Mouse (Mus musculus) E14TG2a.4 (cell line): Measurements from ENCODE around the gene Dpysl5.
"Not testable (repeated sequence)": the region's sequence is repeated elsewhere in the genome, so short reads cannot be mapped to it uniquely, and the experiment has no call there.

ENCODE experiments used
- H3K27me3 ChIP-seq: 2 replicates; pipeline ENCODE4 v1.6.1; 2014; ENCODE audit warnings: low read length, control low read depth; ENCODE audit not compliant: insufficient read depth
- H3K36me3 ChIP-seq: 2 replicates; pipeline ENCODE4 v1.6.1; 2014; ENCODE audit warnings: low read length, control low read depth; ENCODE audit not compliant: insufficient read depth
- H3K4me1 ChIP-seq: replicated peaks from 2 replicates; pipeline ENCODE4 v1.6.1; 2014; ENCODE audit warnings: low read depth, low read length, control low read depth
- H3K4me3 ChIP-seq: replicated peaks from 2 replicates; pipeline ENCODE4 v1.5.1; 2014; ENCODE audit warnings: mild to moderate bottlenecking, low read length
- H3K9me3 ChIP-seq: 2 replicates; pipeline ENCODE4 v1.6.1; 2014; ENCODE audit warnings: low read length, control low read depth
- CTCF ChIP-seq: conservative IDR thresholded peaks from 2 replicates; pipeline ENCODE4 v1.5.1; 2014; ENCODE audit warnings: low read length
- NANOG ChIP-seq: IDR thresholded peaks from 2 replicates; pipeline ENCODE4 v1.6.1; 2014; ENCODE audit warnings: borderline replicate concordance, low read length, mixed read lengths
- POU5F1 ChIP-seq: IDR thresholded peaks from 2 replicates; pipeline ENCODE4 v1.6.1; 2014; ENCODE audit warnings: low read length, borderline replicate concordance

The Dpysl5 gene

GRCm38 (mm10) chr5:30670091-30670490, 41.3 kb upstream of the Dpysl5 start:
- TF ChIP-seq CTCF (no peak), POU5F1 (no peak), NANOG (no peak)
- H3K4me3 ChIP-seq = no peak overlapping the region

GRCm38 (mm10) chr5:30674001-30674400, 37.4 kb upstream of the Dpysl5 start:
- H3K27me3 ChIP-seq = no peaks in the 10 kb centered on the region
- H3K36me3 ChIP-seq = peaks cover 84% of the 10 kb centered on the region
- no peaks in the 10 kb centered on the region for H3K9me3 ChIP-seq
- H3K4me1 ChIP-seq = peaks cover 38% of the 10 kb centered on the region
- no peak overlapping the region for H3K4me3 ChIP-seq
- TF ChIP-seq NANOG (no peak), CTCF (no peak), POU5F1 (no peak)

More at GRCm38 (mm10) chr5:30670091-30670490, 41.3 kb upstream of the Dpysl5 start:
- Histone ChIP-seq H3K36me3 (peaks cover 71% of the 10 kb centered on the region), H3K4me1 (peaks cover 49% of the 10 kb centered on the region), H3K9me3 (no peaks in the 10 kb centered on the region), H3K27me3 (no peaks in the 10 kb centered on the region)

DNA sequence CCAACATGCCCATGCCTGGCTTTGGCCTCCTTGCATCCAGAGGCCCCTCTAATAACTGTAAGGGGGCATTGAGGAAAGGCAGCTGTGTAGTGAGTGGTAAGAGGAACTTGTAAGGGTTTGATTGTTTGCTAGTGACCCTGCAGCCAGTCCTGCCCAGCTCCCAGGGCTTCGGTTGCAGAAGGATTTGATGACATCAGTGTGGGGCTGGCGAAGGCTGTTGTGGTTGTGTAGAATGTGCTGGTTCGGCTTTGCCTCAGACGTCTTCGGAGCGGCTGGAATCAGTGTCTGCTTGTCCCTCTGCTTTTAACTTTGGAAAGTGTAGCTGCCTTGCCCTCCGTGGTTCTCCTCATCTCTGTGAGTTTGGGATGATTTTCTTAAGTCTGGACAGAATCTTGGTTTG, 34.6 kb upstream of the Dpysl5 start:
- Histone ChIP-seq H3K27me3 (no peaks in the 10 kb centered on the region), H3K4me1 (peaks cover 22% of the 10 kb centered on the region), H3K9me3 (no peaks in the 10 kb centered on the region), H3K36me3 (peaks cover 64% of the 10 kb centered on the region), H3K4me3 (no peak overlapping the region)
- TF ChIP-seq NANOG (no peak), CTCF (no peak), POU5F1 (no peak)

- not testable (repeated sequence) for H3K4me3 ChIP-seq, H3K9me3 ChIP-seq, H3K4me1 ChIP-seq, H3K27me3 ChIP-seq
- H3K36me3 ChIP-seq = peaks cover 51% of the 10 kb centered on the region
Measured at GRCm38 (mm10) chr5:30678069-30678468, 33.3 kb upstream of the Dpysl5 start.

- TF ChIP-seq CTCF (no peak), POU5F1 (no peak)
- no peak overlapping the region for H3K4me3 ChIP-seq
- peaks cover 43% of the 10 kb centered on the region for H3K36me3 ChIP-seq
- peaks cover 8% of the 10 kb centered on the region for H3K4me1 ChIP-seq
- H3K9me3 ChIP-seq = no peaks in the 10 kb centered on the region
- no peaks in the 10 kb centered on the region for H3K27me3 ChIP-seq
Measured at GRCm38 (mm10) chr5:30678722-30679296, 32.6 kb upstream of the Dpysl5 start.

DNA sequence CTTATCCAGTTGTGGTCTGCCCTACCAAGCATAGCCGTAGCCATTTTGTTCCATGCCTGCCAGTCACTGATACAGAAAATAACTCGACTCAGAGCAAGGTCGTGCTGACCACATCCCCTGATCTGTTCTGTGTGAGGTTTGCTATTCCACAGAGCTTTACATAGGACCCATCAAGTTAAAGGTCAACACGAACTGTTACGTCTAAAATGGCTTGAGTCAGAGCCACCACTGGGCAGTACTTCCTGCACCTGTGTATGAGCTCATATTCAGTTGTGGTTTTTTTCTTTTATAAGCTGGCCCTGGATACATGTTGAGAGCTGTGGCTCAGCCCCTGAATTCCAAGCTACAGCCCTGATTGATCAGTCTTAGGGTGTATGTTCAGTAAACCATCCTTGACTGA, 31.8 kb upstream of the Dpysl5 start:
- H3K4me3 ChIP-seq = no peak overlapping the region
- peaks cover 8% of the 10 kb centered on the region for H3K4me1 ChIP-seq
- no peaks in the 10 kb centered on the region for H3K9me3 ChIP-seq
- no peaks in the 10 kb centered on the region for H3K27me3 ChIP-seq
- H3K36me3 ChIP-seq = peaks cover 36% of the 10 kb centered on the region
- TF ChIP-seq POU5F1 (no peak), CTCF (no peak), NANOG (no peak)

- no peaks in the 10 kb centered on the region for H3K27me3 ChIP-seq
- H3K9me3 ChIP-seq = no peaks in the 10 kb centered on the region
- no peak overlapping the region for H3K4me3 ChIP-seq
- TF ChIP-seq POU5F1 (no peak), NANOG (no peak), CTCF (no peak)
- peaks cover 6% of the 10 kb centered on the region for H3K4me1 ChIP-seq
- H3K36me3 ChIP-seq = peaks cover 24% of the 10 kb centered on the region
Measured at GRCm38 (mm10) chr5:30681970-30682369, 29.4 kb upstream of the Dpysl5 start.

GRCm38 (mm10) chr5:30682967-30683600, 28.3 kb upstream of the Dpysl5 start:
- H3K27me3 ChIP-seq = no peaks in the 10 kb centered on the region

DNA sequence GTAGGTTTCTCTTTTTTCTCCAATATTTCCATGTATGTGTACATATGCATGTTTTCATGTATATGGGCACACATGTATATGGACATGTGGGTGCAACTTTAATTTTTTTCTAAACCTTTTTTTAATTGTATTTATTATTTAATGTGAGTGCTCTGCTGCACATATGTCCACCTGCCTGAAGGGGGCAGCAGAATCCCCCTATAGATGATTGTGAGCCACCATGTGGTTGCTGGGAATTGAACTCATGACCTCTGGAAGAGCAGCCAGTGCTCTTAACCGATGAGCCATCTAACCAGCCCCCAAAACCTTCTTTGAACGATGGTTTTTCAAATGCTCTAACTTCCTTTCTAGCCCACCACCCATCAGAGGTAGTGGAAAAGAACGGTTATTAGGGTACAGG, 27.4 kb upstream of the Dpysl5 start:
- TF ChIP-seq POU5F1 (no peak), NANOG (no peak), CTCF (peak; percentile 67)
- Histone ChIP-seq H3K27me3 (no peaks in the 10 kb centered on the region), H3K36me3 (peaks cover 8% of the 10 kb centered on the region), H3K9me3 (no peaks in the 10 kb centered on the region), H3K4me3 (no peak overlapping the region), H3K4me1 (peaks cover 2% of the 10 kb centered on the region)

More at GRCm38 (mm10) chr5:30682967-30683600, 28.3 kb upstream of the Dpysl5 start:
- no peaks in the 10 kb centered on the region for H3K9me3 ChIP-seq
- no peak overlapping the region for H3K4me3 ChIP-seq
- no peak for TF ChIP-seq POU5F1
- TF ChIP-seq CTCF = peak; percentile 27
- TF ChIP-seq NANOG = no peak
- peaks cover 6% of the 10 kb centered on the region for H3K4me1 ChIP-seq
- peaks cover 12% of the 10 kb centered on the region for H3K36me3 ChIP-seq
